Mouse (Mus musculus): Measurements from ENCODE around the gene Btbd7.

GRCm38 (mm10) chr12:102757055-102757688 is 121.1 kb downstream of the Btbd7 start:
- no peak for TF ChIP-seq CTCF (conservative IDR thresholded peaks at IDR 0.05; ENCODE audit: insufficient read depth, insufficient read length, low read depth, low read length)
- no peak for TF ChIP-seq POLR2A (IDR thresholded peaks at IDR 0.05; ENCODE audit: low read depth, low read length)
